Mouse (Mus musculus) MEL (cell line): ENCODE data around the gene Gtf2i. TPM values are rescaled to one million over a fixed set of nuclear protein-coding genes. Genes with fewer than 3 reads are reported as not detected.

Experiments
- DNase-seq: peaks from one replicate; pipeline ENCODE4 v3.0.0; 2011; ENCODE audit warnings: low read depth, low spot score
- H3K27ac ChIP-seq: 2 replicates; pipeline ENCODE4 v1.5.1; 2012; ENCODE audit warnings: low read depth, mild to moderate bottlenecking, control low read depth, low read length, moderate library complexity; ENCODE audit not compliant: control insufficient read depth
- H3K27me3 ChIP-seq, 2 experiments: fragments of 150-350 bp in 1 of 2; sonication (generic) in 1 of 2; 2 replicates each; pipeline ENCODE4 v1.6.1; 2012; ENCODE audit warnings: low read length in 2 of 2, mild to moderate bottlenecking in 2 of 2, improper control_type of control experiment in 1 of 2, moderate library complexity in 1 of 2; ENCODE audit not compliant: insufficient read depth in 2 of 2, control insufficient read depth in 1 of 2
- H3K36me3 ChIP-seq, 2 experiments: 2 replicates each; pipeline ENCODE4 v1.6.1; 2012 to 2014; ENCODE audit warnings: low read length in 2 of 2, improper control_type of control experiment in 1 of 2, inconsistent platforms in 1 of 2, mild to moderate bottlenecking in 1 of 2; ENCODE audit not compliant: insufficient read depth in 2 of 2, control insufficient read depth in 1 of 2
- H3K4me1 ChIP-seq, 2 experiments: fragments of 150-350 bp in 1 of 2; sonication (generic) in 1 of 2; 2 replicates each; pipeline ENCODE4 v1.6.1; 2012; ENCODE audit warnings: low read length in 2 of 2, improper control_type of control experiment in 1 of 2, mild to moderate bottlenecking in 1 of 2; ENCODE audit not compliant: insufficient read depth in 2 of 2, control insufficient read depth in 1 of 2
- H3K4me3 ChIP-seq, 2 experiments: fragments of 150-350 bp in 1 of 2; sonication (generic) in 1 of 2; 2 replicates each; pipeline ENCODE4 v1.5.1; 2012; ENCODE audit warnings: low read depth in 2 of 2, low read length in 2 of 2, mild to moderate bottlenecking in 2 of 2, moderate library complexity in 2 of 2, control low read depth in 1 of 2, improper control_type of control experiment in 1 of 2; ENCODE audit not compliant: control insufficient read depth in 1 of 2, insufficient read depth in 1 of 2
- H3K79me2 ChIP-seq: 2 replicates; pipeline ENCODE4 v1.6.1; 2012; ENCODE audit warnings: mild to moderate bottlenecking, low read length, moderate library complexity; ENCODE audit not compliant: control insufficient read depth, poor library complexity, insufficient read depth
- H3K9ac ChIP-seq: 2 replicates; pipeline ENCODE4 v1.6.1; 2012; ENCODE audit warnings: low read depth, mild to moderate bottlenecking, control low read depth, low read length, moderate library complexity; ENCODE audit not compliant: control insufficient read depth, poor library complexity, severe bottlenecking
- H3K9me3 ChIP-seq: fragments of 150-350 bp; sonication (generic); replicated peaks from 2 replicates; pipeline ENCODE4 v1.6.1; 2012; ENCODE audit warnings: mild to moderate bottlenecking, low read length, improper control_type of control experiment, moderate library complexity; ENCODE audit not compliant: insufficient read depth
- E2F4 ChIP-seq: IDR thresholded peaks from 2 replicates; pipeline ENCODE4 v1.6.1; 2011; ENCODE audit warnings: low read depth, low read length, improper control_type of control experiment, borderline replicate concordance
- ETS1 ChIP-seq: IDR thresholded peaks from 2 replicates; pipeline ENCODE4 v1.6.1; 2012; ENCODE audit warnings: low read depth, mild to moderate bottlenecking, inconsistent platforms, low read length, improper control_type of control experiment, moderate library complexity
- GABPA ChIP-seq: IDR thresholded peaks from 2 replicates; pipeline ENCODE4 v1.6.1; 2012; ENCODE audit warnings: low read depth, mild to moderate bottlenecking, inconsistent platforms, low read length, improper control_type of control experiment, moderate library complexity
- GATA1 ChIP-seq: IDR thresholded peaks from 2 replicates; pipeline ENCODE4 v1.6.1; 2011; ENCODE audit warnings: low read depth, low read length, improper control_type of control experiment
- HCFC1 ChIP-seq: IDR thresholded peaks from 2 replicates; pipeline ENCODE4 v1.6.1; 2012; ENCODE audit warnings: low read depth, mild to moderate bottlenecking, inconsistent platforms, low read length, improper control_type of control experiment, moderate library complexity
- JUND ChIP-seq: IDR thresholded peaks from 2 replicates; pipeline ENCODE4 v1.6.1; 2011; ENCODE audit warnings: low read depth, mild to moderate bottlenecking, improper control_type of control experiment, low read length
- MAX ChIP-seq: IDR thresholded peaks from 2 replicates; pipeline ENCODE4 v1.6.1; 2011; ENCODE audit warnings: low read length, improper control_type of control experiment
- MAZ ChIP-seq: IDR thresholded peaks from 2 replicates; pipeline ENCODE4 v1.6.1; 2012; ENCODE audit warnings: low read depth, mild to moderate bottlenecking, inconsistent platforms, low read length, improper control_type of control experiment
- MXI1 ChIP-seq: IDR thresholded peaks from 2 replicates; pipeline ENCODE4 v1.6.1; 2011; ENCODE audit warnings: mild to moderate bottlenecking, low read depth, low read length, improper control_type of control experiment
- POLR2A ChIP-seq, 2 experiments: IDR thresholded peaks; 2 replicates each; pipeline ENCODE4 v1.6.1; 2011 to 2012; ENCODE audit warnings: low read length in 2 of 2, mild to moderate bottlenecking in 2 of 2, control low read depth in 1 of 2, improper control_type of control experiment in 1 of 2, low read depth in 1 of 2, moderate library complexity in 1 of 2; ENCODE audit not compliant: control insufficient read depth in 1 of 2, insufficient read depth in 1 of 2, poor library complexity in 1 of 2
- RAD21 ChIP-seq: IDR thresholded peaks from 2 replicates; pipeline ENCODE4 v1.6.1; 2011; ENCODE audit warnings: mild to moderate bottlenecking, low read depth, low read length, improper control_type of control experiment
- RCOR1 ChIP-seq: IDR thresholded peaks from 2 replicates; pipeline ENCODE4 v1.6.1; 2012; ENCODE audit warnings: low read depth, mild to moderate bottlenecking, inconsistent platforms, low read length, improper control_type of control experiment
- SIN3A ChIP-seq: IDR thresholded peaks from 2 replicates; pipeline ENCODE4 v1.6.1; 2012; ENCODE audit warnings: low read length, improper control_type of control experiment, inconsistent platforms
- TAL1 ChIP-seq: IDR thresholded peaks from 2 replicates; pipeline ENCODE4 v1.6.1; 2012; ENCODE audit warnings: mild to moderate bottlenecking, inconsistent platforms, low read length, moderate library complexity, mixed read lengths
- TBP ChIP-seq: IDR thresholded peaks from 2 replicates; pipeline ENCODE4 v1.8.0; 2011; ENCODE audit warnings: low read depth, low read length, improper control_type of control experiment
- USF1 ChIP-seq: IDR thresholded peaks from 2 replicates; pipeline ENCODE4 v1.6.1; 2014; ENCODE audit warnings: low read depth, mild to moderate bottlenecking, inconsistent platforms, low read length, improper control_type of control experiment, moderate library complexity
- USF2 ChIP-seq, 2 experiments: IDR thresholded peaks; 2 replicates each; pipeline ENCODE4 v1.6.1; 2011 to 2012; ENCODE audit warnings: improper control_type of control experiment in 2 of 2, low read length in 2 of 2, borderline replicate concordance in 1 of 2, inconsistent platforms in 1 of 2, low read depth in 1 of 2, mild to moderate bottlenecking in 1 of 2; ENCODE audit not compliant: insufficient read depth in 1 of 2
- ZC3H11A ChIP-seq: IDR thresholded peaks from 2 replicates; pipeline ENCODE4 v1.6.1; 2012; ENCODE audit warnings: low read depth, mild to moderate bottlenecking, inconsistent platforms, low read length, improper control_type of control experiment
- ZNF384 ChIP-seq: IDR thresholded peaks from 2 replicates; pipeline ENCODE4 v1.6.1; 2012; ENCODE audit warnings: low read depth, mild to moderate bottlenecking, inconsistent platforms, low read length, improper control_type of control experiment
- polyA plus RNA-seq, 2 experiments: library from polyadenylated mRNA; stranded (reverse) in 1 of 2; unstranded in 1 of 2; fragments of >175 nt in 1 of 2; fragments of >200 nt in 1 of 2; gene quantifications; 2 replicates each; pipeline versions ENCODE4 v1.2.1 to v1.2.4; 2012; ENCODE audit warnings: low replicate concordance in 2 of 2, low read depth in 1 of 2; ENCODE audit not compliant: insufficient read length in 2 of 2, insufficient read depth in 1 of 2, missing spikeins in 1 of 2
- total RNA-seq: library from RNA; depleted of rRNA; stranded (reverse); fragments of 300-350 nt; gene quantifications from 2 replicates; pipeline ENCODE4 v1.2.3, GENCODE M21; 2012

Gtf2i gene
- total and polyA plus RNA-seq, 3 experiments, result 46.7 to 151 (median 128) TPM

DNA sequence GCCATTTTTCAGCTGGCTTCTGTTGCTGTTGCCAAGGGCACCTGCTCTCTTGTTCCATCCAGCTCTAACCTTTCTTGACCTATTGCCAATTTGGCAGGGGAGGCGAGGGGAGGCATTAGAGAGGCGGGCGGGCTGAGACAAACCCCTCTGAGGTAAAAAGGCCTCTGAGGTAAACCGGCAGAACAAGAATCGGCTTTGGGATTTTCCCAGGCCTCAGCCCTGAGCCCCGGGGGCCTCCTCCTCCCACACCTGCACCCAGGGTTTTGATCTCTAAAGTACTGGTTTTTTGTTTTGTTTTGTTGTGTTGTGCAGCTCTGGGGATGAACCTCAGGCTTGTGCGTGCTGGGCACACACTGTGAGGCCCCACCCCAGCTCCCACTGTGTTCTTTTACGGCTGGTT is 18.2 kb upstream of the Gtf2i start:
- H3K9me3 ChIP-seq, result no peaks in the 10 kb centered on the region
- no peak overlapping the region for H3K4me3 ChIP-seq
- DNase-seq, result no peak
- TF ChIP-seq ZC3H11A (no peak), RAD21 (no peak), ETS1 (no peak), MAX (no peak), HCFC1 (no peak), TAL1 (no peak), MXI1 (no peak), USF2 (IDR thresholded peaks at IDR 0.05; ENCODE audit: borderline replicate concordance in 1 of 2, insufficient read depth in 1 of 2, low read depth in 1 of 2, low read length in 2 of 2) (no peak), GABPA (no peak), MAZ (no peak), E2F4 (no peak), GATA1 (no peak), TBP (no peak), RCOR1 (no peak), USF1 (no peak), POLR2A (IDR thresholded peaks at IDR 0.05; ENCODE audit: control insufficient read depth in 1 of 2, insufficient read depth in 1 of 2, low read depth in 1 of 2, low read length in 2 of 2, poor library complexity in 1 of 2) (no peak), JUND (no peak)
- no peak overlapping the region for H3K9ac ChIP-seq
- H3K79me2 ChIP-seq, result no peaks in the 10 kb centered on the region
- no peak overlapping the region for H3K27ac ChIP-seq
- H3K27me3 ChIP-seq, result no peaks in the 10 kb centered on the region
- peaks cover 0 to 5% of the 10 kb centered on the region in 2 experiments; a peak in 2 of 4 replicates for H3K36me3 ChIP-seq
- H3K4me1 ChIP-seq, result peaks cover 3 to 4% of the 10 kb centered on the region in 2 experiments

DNA sequence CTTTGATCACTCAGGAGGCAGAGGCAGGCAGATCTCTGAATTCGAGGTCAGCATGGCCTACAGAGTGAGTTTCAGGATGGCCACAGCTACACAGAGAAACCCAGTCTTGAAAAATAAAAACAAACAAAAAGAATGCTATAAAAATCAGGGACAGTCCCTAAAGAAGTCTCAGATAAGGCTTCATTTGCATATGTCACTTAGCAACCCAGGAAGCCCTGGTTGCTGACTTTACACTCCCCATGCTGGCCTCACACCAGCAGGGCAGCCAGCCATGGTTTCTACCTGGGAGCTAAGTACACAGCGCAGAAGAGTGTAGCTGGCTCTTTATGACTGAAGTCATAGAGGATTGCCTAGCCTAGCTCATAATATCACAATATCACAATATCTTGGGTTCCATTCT is 15.5 kb upstream of the Gtf2i start:
- Histone ChIP-seq H3K4me1 (peaks cover 13 to 16% of the 10 kb centered on the region in 2 experiments), H3K79me2 (no peaks in the 10 kb centered on the region), H3K4me3 (no peak overlapping the region), H3K27ac (no peak overlapping the region), H3K27me3 (no peaks in the 10 kb centered on the region), H3K9ac (no peak overlapping the region), H3K36me3 (peaks cover 0 to 5% of the 10 kb centered on the region in 2 experiments; a peak in 2 of 4 replicates), H3K9me3 (no peaks in the 10 kb centered on the region)
- no peak for DNase-seq
- TF ChIP-seq SIN3A (peak; percentile 29; the same call in 1 of the 2 replicates), MXI1 (peak; percentile 36; the same call in 1 of the 2 replicates), GATA1 (peak; percentile 24; the same call in 1 of the 2 replicates), HCFC1 (no peak), ZNF384 (no peak)
